ENCODE assay signal across 32 mouse cellular contexts in genomic region chr13:4429034-4429433, GRCm38 (mm10). TPM values are rescaled to one million over a fixed set of nuclear protein-coding genes. Genes with fewer than 3 reads are reported as not detected.
DNase-seq lines count a peak whose midpoint lies in the region; ATAC-seq and TF ChIP-seq lines count a peak whose summit lies in the region.
"Had no signal": no experiment of that assay in that cellular context is flagged by ENCODE, and none has a peak within 500 bp of the region (broad histone marks: within the 10 kb centered on the region; RNA-seq: fewer than 3 reads in every experiment).

No protein-coding gene starts in this region.

- TF ChIP-seq CTCF in liver, adult 2 months (IDR thresholded peaks at IDR 0.05; ENCODE audit: low read depth, low read length): no peak
- TF ChIP-seq CTCF in intestine, postnatal 0 days (IDR thresholded peaks at IDR 0.05; ENCODE audit: low read depth): no peak
- TF ChIP-seq CTCF in heart, adult 2 months (IDR thresholded peaks at IDR 0.05): no peak

- WGBS in liver, adult 2 months: 12% methylated on average over 2 of the region's 2 CpGs
- 52% methylated on average over 2 of the region's 2 CpGs for WGBS in liver, embryonic 11.5 days
- WGBS in liver, embryonic 16.5 days (ENCODE audit: insufficient replicate concordance): 40% methylated on average over 2 of the region's 2 CpGs
- 40% methylated on average over 2 of the region's 2 CpGs for WGBS in liver, embryonic 12.5 days (ENCODE audit: insufficient replicate concordance)
- 34% methylated on average over 2 of the region's 2 CpGs for WGBS in intestine, postnatal 0 days
- WGBS in heart, adult 2 months: 59% methylated on average over 2 of the region's 2 CpGs

- H3K27me3 ChIP-seq in liver, adult 2 months (ENCODE audit: control insufficient read depth, insufficient read depth, low read length): no peaks in the 10 kb centered on the region
- no peaks in the 10 kb centered on the region for H3K27me3 ChIP-seq in liver, embryonic 11.5 days (replicated peaks; ENCODE audit: control insufficient read depth, insufficient read depth, low read length)
- H3K27me3 ChIP-seq in liver, embryonic 16.5 days (ENCODE audit: control insufficient read depth, insufficient read depth, low read depth, low read length): no peaks in the 10 kb centered on the region
- H3K27me3 ChIP-seq in liver, embryonic 12.5 days (replicated peaks): no peaks in the 10 kb centered on the region
- no peaks in the 10 kb centered on the region for H3K27me3 ChIP-seq in intestine, postnatal 0 days (replicated peaks; ENCODE audit: control insufficient read depth, insufficient read depth, low read length)
- no peaks in the 10 kb centered on the region for H3K27me3 ChIP-seq in heart, adult 2 months (ENCODE audit: control insufficient read depth, insufficient read depth, low read length)
- H3K27me3 ChIP-seq: CH12.LX; embryonic facial prominence, embryonic 13.5 days; embryonic facial prominence, embryonic 15.5 days; forebrain, embryonic 12.5 days; Patski had no signal

- no peak for TF ChIP-seq EP300 in heart, adult 2 months (IDR thresholded peaks at IDR 0.05; ENCODE audit: insufficient read depth, low read depth, low read length)

- no peaks in the 10 kb centered on the region for H3K79me2 ChIP-seq in liver, adult 2 months (ENCODE audit: control insufficient read depth, insufficient read depth, low read length)
- no peaks in the 10 kb centered on the region for H3K79me2 ChIP-seq in heart, adult 2 months (replicated peaks; ENCODE audit: control insufficient read depth, insufficient read depth, low read length)

- no peak overlapping the region for H3K27ac ChIP-seq in liver, adult 2 months (replicated peaks; ENCODE audit: insufficient read depth, low read depth, low read length)
- no peak overlapping the region for H3K27ac ChIP-seq in liver, embryonic 11.5 days (ENCODE audit: low read depth, low read length)
- no peak overlapping the region for H3K27ac ChIP-seq in liver, embryonic 16.5 days (ENCODE audit: low read length)
- no peak overlapping the region for H3K27ac ChIP-seq in liver, embryonic 12.5 days
- no peak overlapping the region for H3K27ac ChIP-seq in intestine, postnatal 0 days (ENCODE audit: low read depth, low read length)
- H3K27ac ChIP-seq in heart, adult 2 months: no peak overlapping the region
- H3K27ac ChIP-seq: embryonic facial prominence, embryonic 13.5 days; embryonic facial prominence, embryonic 15.5 days; forebrain, embryonic 10.5 days; forebrain, embryonic 12.5 days had no signal

- intact Hi-C loops in heart, adult 2 months (cut with DNase I): no loop called here

- no peak for TF ChIP-seq POLR2A in liver, adult 2 months (IDR thresholded peaks at IDR 0.05; ENCODE audit: extremely low read depth, insufficient read depth, low read length)
- TF ChIP-seq POLR2A in heart, adult 2 months (IDR thresholded peaks at IDR 0.05; ENCODE audit: insufficient read depth, low read depth, low read length): no peak

- H3K9ac ChIP-seq in liver, adult 2 months (ENCODE audit: low read depth, low read length): no peak overlapping the region
- H3K9ac ChIP-seq in liver, embryonic 11.5 days (ENCODE audit: low read depth, low read length): no peak overlapping the region
- H3K9ac ChIP-seq in liver, embryonic 16.5 days (ENCODE audit: low read depth, low read length): no peak overlapping the region
- no peak overlapping the region for H3K9ac ChIP-seq in liver, embryonic 12.5 days
- no peak overlapping the region for H3K9ac ChIP-seq in intestine, postnatal 0 days (ENCODE audit: low read depth, low read length)
- H3K9ac ChIP-seq in heart, adult 2 months (ENCODE audit: low read depth, low read length): no peak overlapping the region
- H3K9ac ChIP-seq: embryonic facial prominence, embryonic 13.5 days; embryonic facial prominence, embryonic 15.5 days; forebrain, embryonic 12.5 days had no signal

- H3K4me3 ChIP-seq in liver, adult 2 months (ENCODE audit: insufficient read depth, low read depth, low read length): no peak overlapping the region
- H3K4me3 ChIP-seq in liver, embryonic 11.5 days (ENCODE audit: low read depth, low read length): no peak overlapping the region
- no peak overlapping the region for H3K4me3 ChIP-seq in liver, embryonic 16.5 days (ENCODE audit: low read depth, low read length)
- no peak overlapping the region for H3K4me3 ChIP-seq in liver, embryonic 12.5 days
- no peak overlapping the region for H3K4me3 ChIP-seq in intestine, postnatal 0 days (ENCODE audit: low read depth, low read length)
- H3K4me3 ChIP-seq in heart, adult 2 months: no peak overlapping the region
- H3K4me3 ChIP-seq: embryonic facial prominence, embryonic 13.5 days; embryonic facial prominence, embryonic 15.5 days; erythroblast, embryonic 14.5 days; forebrain, embryonic 10.5 days; forebrain, embryonic 12.5 days had no signal

- peak; percentile 98 for DNase-seq in liver, adult 2 months (ENCODE audit: extremely low read depth, low read depth, low spot score)
- no peak for DNase-seq in liver, embryonic 11.5 days (ENCODE audit: low spot score)
- DNase-seq in lung, postnatal 4 days: no peak
- no peak for DNase-seq in heart, adult 2 months
- DNase-seq: adrenal gland, adult 2 months; adrenal gland, postnatal 10 days; adrenal gland, postnatal 25 days; B cell, adult 2 months; cerebellum, adult 11 months; cerebellum, adult 18-20 months; cerebellum, adult 8-10 months; cerebellum, adult 9-11 months; cerebellum, postnatal 14 days; cerebellum, postnatal 36 days; embryo, embryonic 11 days had no signal

- no peaks in the 10 kb centered on the region for H3K36me3 ChIP-seq in liver, adult 2 months (ENCODE audit: control insufficient read depth, insufficient read depth, low read length)
- no peaks in the 10 kb centered on the region for H3K36me3 ChIP-seq in liver, embryonic 11.5 days (ENCODE audit: control insufficient read depth, insufficient read depth, low read length)
- H3K36me3 ChIP-seq in liver, embryonic 16.5 days (ENCODE audit: control insufficient read depth, insufficient read depth): no peaks in the 10 kb centered on the region
- H3K36me3 ChIP-seq in liver, embryonic 12.5 days: no peaks in the 10 kb centered on the region
- H3K36me3 ChIP-seq in intestine, postnatal 0 days (ENCODE audit: control insufficient read depth, insufficient read depth): no peaks in the 10 kb centered on the region
- no peaks in the 10 kb centered on the region for H3K36me3 ChIP-seq in heart, adult 2 months (ENCODE audit: control insufficient read depth, insufficient read depth, low read length)
- H3K36me3 ChIP-seq: embryonic facial prominence, embryonic 13.5 days; embryonic facial prominence, embryonic 15.5 days; forebrain, embryonic 10.5 days; forebrain, embryonic 12.5 days; G1E had no signal

- ATAC-seq in liver, embryonic 11.5 days (replicated peaks; ENCODE audit: low FRiP score): no peak
- peak; percentile 81 for ATAC-seq in liver, embryonic 16.5 days (ENCODE audit: low read depth)
- no peak for ATAC-seq in liver, embryonic 12.5 days
- ATAC-seq in intestine, postnatal 0 days: peak; percentile 80
- ATAC-seq: activated CD4-positive, CD25-positive, alpha-beta regulatory T cell, adult 4 months; CD4-positive, CD25-positive, alpha-beta regulatory T cell, adult 4 months; forebrain, embryonic 14.5 days; Patski had no signal

- H3K4me2 ChIP-seq in liver, embryonic 11.5 days: no peak overlapping the region
- H3K4me2 ChIP-seq in liver, embryonic 16.5 days (ENCODE audit: low read depth, low read length): no peak overlapping the region
- no peak overlapping the region for H3K4me2 ChIP-seq in liver, embryonic 12.5 days
- H3K4me2 ChIP-seq in intestine, postnatal 0 days (replicated peaks; ENCODE audit: low read depth): no peak overlapping the region
- H3K4me2 ChIP-seq: embryonic facial prominence, embryonic 13.5 days; embryonic facial prominence, embryonic 15.5 days; forebrain, embryonic 12.5 days had no signal

- H3K4me1 ChIP-seq in liver, adult 2 months (ENCODE audit: control insufficient read depth, insufficient read depth, low read length): peaks cover 20% of the 10 kb centered on the region
- H3K4me1 ChIP-seq in liver, embryonic 11.5 days (replicated peaks; ENCODE audit: control insufficient read depth, insufficient read depth, low read length): no peaks in the 10 kb centered on the region
- no peaks in the 10 kb centered on the region for H3K4me1 ChIP-seq in liver, embryonic 16.5 days (ENCODE audit: control insufficient read depth, low read depth, low read length)
- no peaks in the 10 kb centered on the region for H3K4me1 ChIP-seq in liver, embryonic 12.5 days
- no peaks in the 10 kb centered on the region for H3K4me1 ChIP-seq in intestine, postnatal 0 days (replicated peaks; ENCODE audit: control insufficient read depth, insufficient read depth, low read length)
- H3K4me1 ChIP-seq in heart, adult 2 months (ENCODE audit: control insufficient read depth, insufficient read depth, low read length): no peaks in the 10 kb centered on the region
- H3K4me1 ChIP-seq: embryonic facial prominence, embryonic 13.5 days; embryonic facial prominence, embryonic 15.5 days; forebrain, embryonic 10.5 days; forebrain, embryonic 12.5 days had no signal

- H3K9me3 ChIP-seq in liver, embryonic 11.5 days (ENCODE audit: control insufficient read depth, low read length): no peaks in the 10 kb centered on the region
- no peaks in the 10 kb centered on the region for H3K9me3 ChIP-seq in liver, embryonic 16.5 days (replicated peaks; ENCODE audit: control insufficient read depth, low read length)
- no peaks in the 10 kb centered on the region for H3K9me3 ChIP-seq in liver, embryonic 12.5 days (replicated peaks)
- no peaks in the 10 kb centered on the region for H3K9me3 ChIP-seq in intestine, postnatal 0 days (ENCODE audit: control insufficient read depth)
- H3K9me3 ChIP-seq: embryonic facial prominence, embryonic 13.5 days; embryonic facial prominence, embryonic 15.5 days; forebrain, embryonic 10.5 days; forebrain, embryonic 12.5 days; G1E had no signal

RNA-seq across cellular contexts. Expression of gene Akr1c6, which starts 5.1 kb away (rescaled TPM):
- 1,137 and 1,675 TPM in 2 replicates for total RNA-seq in liver, adult 2 months (2014; rRNA removed)
- 288 and 353 TPM in 2 replicates for polyA plus RNA-seq in liver, adult 2 months (2012; rRNA removed)
- polyA plus RNA-seq in liver, embryonic 11.5 days (2014; fragmentation: Nextera tagmentation; extraction: Ambion mirVana): not detected in 2 replicates
- 4.5 and 5.7 TPM in 2 replicates for polyA plus RNA-seq in liver, embryonic 16.5 days (2015; fragmentation: Nextera tagmentation; extraction: Ambion mirVana)
- 0.33 TPM in 1 of 2 replicates, not detected in the other for polyA plus RNA-seq in liver, embryonic 12.5 days (2016; fragmentation: Nextera tagmentation; extraction: Ambion mirVana)
- not detected in 2 replicates for polyA plus RNA-seq in intestine, postnatal 0 days (2015; fragmentation: Nextera tagmentation; extraction: Ambion mirVana)
- not detected for total RNA-seq in heart, adult 2 months (2021)
- not detected in 2 replicates for polyA plus RNA-seq in heart, adult 2 months (2012; rRNA removed)
- total RNA-seq: adrenal gland, postnatal 25 days; CH12.LX; common myeloid progenitor, adult 5-6 weeks; G1E had no signal
- polyA plus RNA-seq: activated CD4-positive, CD25-positive, alpha-beta regulatory T cell, adult 4 months; adrenal gland, adult 2 months; brain, embryonic 14.5 days; CD4-positive, CD25-positive, alpha-beta regulatory T cell, adult 4 months; embryonic facial prominence, embryonic 11.5 days; embryonic facial prominence, embryonic 13.5 days; embryonic facial prominence, embryonic 15.5 days; erythroblast, embryonic 14.5 days; forebrain, embryonic 10.5 days; forebrain, embryonic 12.5 days; forebrain, embryonic 14.5 days; G1E; Patski had no signal

Comparison
In these comparisons a context has a peak if more than half of its experiments do, and no peak if none do; other contexts are left out.
1. ATAC-seq: peak in liver, embryonic 16.5 days (single experiment) and intestine, postnatal 0 days (single experiment); none in liver, embryonic 11.5 days (single experiment) and liver, embryonic 12.5 days (single experiment).
2. RNA of gene Akr1c6, which starts 5.1 kb away (polyA plus RNA-seq): 288 to 353 TPM in liver, adult 2 months; 4.5 to 5.7 TPM in liver, embryonic 16.5 days, 0.33 TPM in liver, embryonic 12.5 days, not detected in intestine, postnatal 0 days, not detected in liver, embryonic 11.5 days and not detected in heart, adult 2 months; every median in the first group is over 10 times any median in the second.